Mouse (Mus musculus): ENCODE data around the gene Asf1b. TPM values are rescaled to one million over a fixed set of nuclear protein-coding genes. Genes with fewer than 3 reads are reported as not detected.

Asf1b gene
- total RNA-seq, 2 experiments from 2014 or later, result 2.5 to 2.7 TPM

DNA sequence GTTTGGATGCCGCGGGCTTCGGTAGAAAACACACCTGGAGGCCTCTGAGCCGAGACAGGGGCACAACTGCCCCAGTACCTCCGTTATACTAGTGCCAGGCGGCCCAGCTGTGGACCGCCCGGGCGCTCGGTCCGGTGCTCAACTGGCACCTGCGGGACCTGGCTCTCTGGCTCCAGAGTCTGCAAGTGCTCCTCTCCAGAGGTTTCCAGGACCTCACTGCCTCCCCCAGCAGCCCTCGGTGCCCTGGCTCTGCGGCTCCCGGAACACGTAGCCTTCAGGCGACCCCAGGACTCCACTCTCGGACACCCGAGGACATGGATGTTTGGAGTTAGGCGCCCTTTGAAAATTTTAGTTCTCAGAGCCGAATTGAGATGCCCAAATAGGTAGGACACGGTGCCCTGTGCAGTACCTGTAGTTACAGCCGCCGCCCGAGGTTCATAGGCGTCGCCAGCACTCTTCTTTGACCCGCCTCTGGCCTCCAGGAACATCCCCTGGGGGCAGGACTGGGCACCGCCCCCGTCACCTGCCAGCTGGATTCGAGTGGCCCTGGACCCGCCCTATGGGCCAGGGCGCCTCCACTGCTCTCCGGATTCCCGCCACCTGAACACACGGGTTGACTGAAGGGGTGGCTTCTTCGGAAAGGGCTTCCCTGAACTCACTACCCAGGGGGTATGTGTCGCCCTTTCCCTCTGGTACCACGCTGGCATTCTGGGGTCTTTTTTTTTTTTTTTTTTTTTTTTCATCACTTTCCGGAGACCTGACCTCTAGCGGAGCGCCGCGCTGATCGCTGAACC, 56.6 kb downstream of the Asf1b start, which contains the start of gene 2210011C24Rik:
TSS of gene 2210011C24Rik (minus strand) at position 467 of the 794 bp plus-strand sequence.
- intact Hi-C loops (cut with DNase I), result loop anchor here (10.0 kb wide), 1 partner anchor 173 kb away; the partner anchor contains the start of gene Nanos3
- no peak for DNase-seq

DNA sequence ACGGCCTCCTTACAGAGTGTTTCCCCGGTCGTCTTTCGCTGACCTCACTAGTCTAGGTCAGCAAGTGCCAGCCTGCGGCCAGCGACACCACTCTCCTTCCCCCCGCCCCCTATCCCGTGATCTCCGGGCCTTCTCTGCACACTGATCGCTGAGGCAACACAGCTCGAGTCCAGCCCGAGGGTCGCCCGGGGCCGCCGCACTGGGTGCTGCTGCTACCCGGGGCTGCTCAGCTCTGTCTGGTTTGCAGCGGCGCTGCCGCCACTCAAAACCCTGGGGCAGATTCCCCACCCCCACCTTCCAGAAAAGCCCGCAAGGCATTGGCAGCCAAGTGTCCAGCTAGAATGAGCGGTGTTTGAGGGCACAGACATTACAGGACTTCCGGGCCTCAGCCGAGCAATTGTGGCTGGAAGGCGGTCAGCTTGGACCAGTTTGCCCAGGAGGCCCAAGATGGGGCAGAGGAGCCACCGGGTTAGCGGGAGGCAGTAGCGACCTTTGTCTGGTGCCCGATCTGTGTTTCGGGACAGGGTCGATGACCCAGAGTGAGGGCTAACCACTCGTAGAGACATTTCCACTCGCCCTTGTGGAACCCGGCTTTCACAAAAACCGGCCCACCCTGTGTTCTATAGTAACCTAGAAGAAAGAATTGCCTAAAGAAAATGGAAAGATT, 57.3 kb downstream of the Asf1b start:
- DNase-seq, result no peak
- intact Hi-C loops (cut with DNase I), result loop anchor here (10.0 kb wide), 1 partner anchor 172 kb away; the partner anchor contains the start of gene Nanos3

DNA sequence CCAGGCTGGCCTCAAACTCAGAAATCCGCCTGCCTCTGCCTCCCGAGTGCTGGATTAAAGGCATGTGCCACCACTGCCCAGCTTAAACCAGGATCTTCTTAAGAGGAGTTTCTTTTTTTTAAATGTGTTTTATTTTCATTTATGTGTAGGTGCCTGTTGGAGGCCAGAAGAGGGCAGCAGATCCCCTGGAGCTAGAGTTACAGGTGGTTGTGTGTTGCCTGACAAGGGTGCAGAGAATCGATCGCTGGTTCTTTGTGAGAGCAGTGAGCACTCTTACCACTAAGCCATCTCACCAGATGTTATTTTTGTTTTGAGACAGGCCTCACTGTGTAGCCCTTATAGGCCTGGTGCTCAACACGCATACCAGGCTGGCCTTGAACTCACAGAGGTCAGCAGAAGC, 60.5 kb downstream of the Asf1b start:
- intact Hi-C loops (cut with DNase I), result loop anchor here (10.0 kb wide), 1 partner anchor 169 kb away; the partner anchor contains the start of gene Nanos3
- DNase-seq, result no peak

DNA sequence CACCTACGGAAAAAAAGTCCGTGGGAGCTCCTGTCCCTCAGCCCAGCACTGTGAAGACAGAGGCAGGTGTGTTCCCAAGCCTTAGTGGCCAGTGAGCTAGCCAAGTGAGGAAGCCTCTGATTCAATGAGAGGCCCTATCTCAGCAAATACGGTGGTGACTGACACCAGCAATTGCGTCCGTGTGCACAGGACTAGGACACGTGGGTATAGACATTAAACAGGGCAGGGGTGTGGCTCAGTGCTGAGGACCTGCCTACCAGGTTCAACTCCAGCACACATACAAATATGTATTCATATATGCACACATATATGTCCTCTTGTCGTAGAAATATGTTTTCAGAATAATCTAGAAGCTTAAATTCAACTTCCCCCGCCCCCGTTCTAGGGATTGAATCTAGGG, 64.4 kb downstream of the Asf1b start:
- intact Hi-C loops (cut with DNase I), result loop anchor here (10.0 kb wide), 1 partner anchor 165 kb away; the partner anchor contains the start of gene Nanos3
- DNase-seq, result no peak

Small RNA genes lying within 50 kb of the gene (microRNA-seq; reads per million reads assigned to microRNA genes)
- gene Gm44330 (not detected), gene Gm44450 (not detected), gene Mir1199 (0.90 reads per million), gene Mir8111 (1.8 reads per million)

Other genes with a start within 250 kb of the Asf1b start
- 10 to 100 TPM; 39.1 to 39.7 TPM for gene Ddx39, start 240.3 kb upstream of the Asf1b start, total RNA-seq (2021)
- gene Adgre5, start 214.2 kb upstream of the Asf1b start, total RNA-seq (2021), result 10 to 100 TPM in 1 of 2 experiments, 1 to 10 TPM in 1; 9.4 to 11.5 TPM
- gene Adgrl1, start 55.4 kb upstream of the Asf1b start, total RNA-seq (2021), result 100 to 1,000 TPM; 398 to 418 TPM
- under 1 TPM; 0.20 to 0.26 TPM for gene Gm10644, start 302 bp upstream of the Asf1b start, total RNA-seq (2021)
- 100 to 1,000 TPM; 199 to 209 TPM for gene Prkaca, start 17.5 kb downstream of the Asf1b start, total RNA-seq (2021)
- gene Samd1, start 42.2 kb downstream of the Asf1b start, total RNA-seq (2021), result 10 to 100 TPM; 82.8 to 83.9 TPM
- gene 1700067K01Rik, start 46.0 kb downstream of the Asf1b start, total RNA-seq (2021), result 1 to 10 TPM in 1 of 2 experiments, under 1 TPM in 1; 0.46 to 1.1 TPM
- gene 2210011C24Rik, start 56.7 kb downstream of the Asf1b start, total RNA-seq (2021), result not detected
- gene Palm3, start 66.0 kb downstream of the Asf1b start, total RNA-seq (2021), result 10 to 100 TPM; 13.2 to 15.5 TPM
- 1 to 10 TPM; 1.5 to 1.6 TPM for gene Il27ra, start 87.1 kb downstream of the Asf1b start, total RNA-seq (2021)
- gene Rln3, start 89.5 kb downstream of the Asf1b start, total RNA-seq (2021), result not detected
- gene Gm10643, start 109.6 kb downstream of the Asf1b start, total RNA-seq (2021), result 1 to 10 TPM; 3.3 to 4.0 TPM
- gene Rfx1, start 111.3 kb downstream of the Asf1b start, total RNA-seq (2021), result 10 to 100 TPM; 26.1 to 28.5 TPM
- 10 to 100 TPM; 49.1 to 49.7 TPM for gene Dcaf15, start 149.3 kb downstream of the Asf1b start, total RNA-seq (2021)
- not detected for gene Podnl1, start 170.5 kb downstream of the Asf1b start, total RNA-seq (2021)
- 10 to 100 TPM; 74.9 to 80.8 TPM for gene Cc2d1a, start 192.4 kb downstream of the Asf1b start, total RNA-seq (2021)
- 1 to 10 TPM; 1.7 to 2.1 TPM for gene 4930432K21Rik, start 192.5 kb downstream of the Asf1b start, total RNA-seq (2021)
- 10 to 100 TPM in 1 of 2 experiments, 1 to 10 TPM in 1; 8.1 to 11.4 TPM for gene Nanos3, start 229.7 kb downstream of the Asf1b start, total RNA-seq (2021)